Mouse (Mus musculus) gastrocnemius, postnatal 36 days (tissue): Measurements from ENCODE around the gene Plch1. TPM values are rescaled to one million over a fixed set of nuclear protein-coding genes. Genes with fewer than 3 reads are reported as not detected.

Experiments
- DNase-seq, 2 experiments: peaks; one replicate each; pipeline ENCODE4 v3.0.0; 2022
- intact Hi-C: fragments of 180-260 bp; cut with DNase I; formaldehyde crosslinking; loops from one replicate; pipeline ENCODE4 v1.15.1; 2025
- total RNA-seq, 2 experiments: library from RNA; stranded (reverse); gene quantifications; 2 replicates each; pipeline ENCODE4 v1.2.3; 2021

Gene Plch1
- total RNA-seq, 2 experiments from 2014 or later, result not detected

DNA sequence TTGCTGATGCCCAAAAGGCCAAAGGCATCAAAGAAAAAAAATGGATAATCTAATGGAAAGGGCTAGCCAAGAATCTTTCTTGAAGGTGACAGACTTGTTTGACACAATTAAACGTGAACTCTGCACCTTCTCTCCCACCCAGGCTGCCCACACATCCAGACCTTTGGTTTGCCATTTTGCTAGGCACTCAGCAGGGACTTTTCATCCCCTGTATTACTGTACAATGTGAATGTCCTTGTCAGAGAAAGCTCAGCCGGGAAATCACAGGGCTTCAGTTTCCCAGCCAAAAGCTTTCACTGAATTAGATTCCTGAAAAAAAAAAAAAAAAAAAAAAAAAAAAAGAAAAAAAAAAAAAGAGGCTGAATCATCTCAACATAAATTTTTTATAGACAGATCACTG lies 34.2 kb downstream of the Plch1 start:
- intact Hi-C loops, result loop anchor here (5.0 kb wide), 2 partner anchors 293 to 308 kb away; no protein-coding TSS in a partner anchor
- no peak for DNase-seq

DNA sequence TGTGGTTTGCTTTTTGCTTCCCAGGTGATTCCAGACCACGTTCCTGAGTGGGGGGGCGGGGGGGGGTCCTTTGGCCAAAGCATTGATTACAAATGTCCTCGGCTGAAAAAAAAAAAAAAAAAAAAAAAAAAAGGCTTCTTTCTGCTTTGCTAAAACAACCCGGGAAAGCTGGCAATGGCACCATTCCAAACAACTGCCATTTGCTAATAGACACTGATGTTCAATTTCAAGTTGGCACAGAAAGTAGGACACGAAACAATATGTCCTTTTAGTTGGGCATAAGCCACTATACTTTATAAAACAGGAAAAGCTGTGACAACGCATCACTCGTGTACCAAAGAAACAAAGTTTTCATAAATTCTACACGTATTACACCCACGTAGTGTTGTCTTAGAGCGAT lies 36.6 kb downstream of the Plch1 start:
- no peak for DNase-seq

DNA sequence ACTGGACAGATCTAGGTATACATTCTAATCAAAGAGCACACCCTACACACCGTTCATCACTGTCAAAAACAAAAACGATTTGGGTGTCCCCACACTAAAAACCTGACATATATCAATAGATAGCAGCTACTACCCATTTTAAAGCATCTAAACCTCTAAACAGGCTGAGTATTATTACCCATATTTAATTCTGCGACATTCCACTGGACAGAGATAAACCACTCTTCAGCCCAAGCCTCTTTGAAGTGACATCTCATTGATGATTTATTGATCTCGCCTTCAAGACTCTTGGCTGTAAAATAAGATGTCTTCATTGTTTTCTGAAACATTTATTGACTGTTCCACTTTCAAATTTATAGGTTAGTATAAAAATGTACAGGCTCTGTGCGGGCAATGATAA lies 46.4 kb downstream of the Plch1 start:
- intact Hi-C loops, result no loop called here
- DNase-seq, result no peak

More for the DNA sequence above, 36.6 kb downstream of the Plch1 start:
- intact Hi-C loops, result no loop called here

DNA sequence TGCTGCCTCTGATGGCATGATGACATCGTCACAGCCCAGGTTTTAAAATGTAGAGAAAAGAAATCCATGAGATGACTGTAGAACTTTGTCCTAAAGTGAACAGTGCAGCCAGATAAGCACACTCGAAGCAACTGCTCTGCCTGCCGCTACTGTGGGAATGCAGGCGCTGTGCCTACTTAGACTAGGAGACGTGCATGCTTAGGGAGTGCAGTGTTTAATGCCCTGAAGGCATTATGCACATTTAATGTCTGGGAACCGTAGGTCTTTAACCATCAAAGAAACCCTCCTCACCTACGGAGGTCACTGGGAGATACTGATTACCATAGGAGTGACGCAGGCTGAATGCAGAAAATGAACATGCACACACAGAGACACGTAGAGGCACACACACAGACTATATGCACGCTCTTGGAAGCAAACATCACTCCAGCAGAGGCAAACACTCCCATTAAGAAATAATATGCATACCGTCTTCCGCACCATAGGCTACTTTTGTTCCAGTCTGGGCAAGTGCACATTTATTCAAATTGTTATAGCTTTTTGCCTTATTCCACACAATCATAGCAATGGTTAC lies 48.1 kb downstream of the Plch1 start:
- DNase-seq, result no peak
- intact Hi-C loops, result no loop called here

DNA sequence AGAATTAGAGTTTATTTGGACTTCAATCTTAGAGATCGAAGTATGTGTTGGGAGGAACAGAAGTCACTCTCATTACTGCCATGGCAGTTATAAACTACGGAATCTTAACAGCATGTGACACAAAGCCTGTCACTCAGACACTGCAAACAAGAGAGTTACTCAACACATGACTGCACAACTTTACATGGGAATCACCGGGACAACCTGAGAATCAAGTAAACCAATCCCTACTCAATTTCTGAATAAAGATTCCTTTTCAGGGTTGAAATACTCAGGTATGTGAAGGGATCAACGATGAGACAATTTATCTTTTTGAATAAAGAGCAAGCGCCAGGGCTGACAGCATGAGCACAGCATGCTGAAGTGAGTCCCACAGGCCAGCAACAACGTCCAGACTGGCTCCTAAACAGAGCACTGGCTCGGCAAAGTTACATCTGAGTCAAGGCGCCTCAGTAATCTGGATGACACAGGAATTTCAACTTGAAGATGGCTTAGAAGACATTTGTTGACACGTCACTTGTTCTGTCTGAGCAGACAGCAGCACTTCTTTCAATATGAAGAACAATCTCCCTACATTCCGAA lies 49.4 kb downstream of the Plch1 start:
- DNase-seq, result no peak
- intact Hi-C loops, result no loop called here

DNA sequence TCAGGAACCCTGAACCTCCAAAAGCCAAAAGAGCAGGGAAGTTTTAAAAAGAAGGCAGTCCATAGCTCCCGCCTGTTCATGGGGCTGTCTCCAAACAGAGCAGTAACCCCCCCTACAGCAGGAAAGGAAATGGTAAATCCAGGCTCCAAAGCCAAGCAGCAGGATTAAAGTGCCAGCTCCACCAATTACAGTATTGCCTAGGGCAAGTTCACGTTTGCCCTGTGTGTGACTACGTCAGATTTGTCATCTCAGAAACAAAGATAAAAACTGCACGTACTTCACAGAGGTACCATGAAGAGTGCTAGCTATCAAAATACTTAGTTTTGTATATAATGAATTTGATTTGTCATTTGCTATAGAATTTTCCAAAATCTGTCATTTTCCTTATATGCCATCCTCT lies 55.1 kb downstream of the Plch1 start:
- intact Hi-C loops, result no loop called here

DNA sequence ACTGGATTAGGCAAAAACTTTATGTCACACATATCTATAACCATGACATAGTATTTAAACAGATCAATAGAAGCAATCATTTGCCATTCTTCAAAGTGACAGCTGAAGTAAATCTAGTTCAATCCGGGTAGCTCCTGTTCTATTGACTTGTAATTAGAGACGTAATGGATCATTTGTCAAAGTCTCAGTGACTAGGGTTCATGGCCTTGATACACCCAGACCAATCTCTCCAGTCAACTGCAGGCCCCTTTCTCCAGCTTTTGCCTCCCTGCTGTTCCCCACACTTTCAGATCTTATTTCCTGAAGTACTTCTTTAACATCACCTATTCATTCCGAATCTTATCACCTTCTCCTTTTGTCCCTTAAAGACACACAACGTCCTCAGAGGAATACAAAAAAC lies 56.8 kb downstream of the Plch1 start:
- intact Hi-C loops, result no loop called here
- DNase-seq, result no peak

More for the DNA sequence above, 55.1 kb downstream of the Plch1 start:
- DNase-seq, result no peak

DNA sequence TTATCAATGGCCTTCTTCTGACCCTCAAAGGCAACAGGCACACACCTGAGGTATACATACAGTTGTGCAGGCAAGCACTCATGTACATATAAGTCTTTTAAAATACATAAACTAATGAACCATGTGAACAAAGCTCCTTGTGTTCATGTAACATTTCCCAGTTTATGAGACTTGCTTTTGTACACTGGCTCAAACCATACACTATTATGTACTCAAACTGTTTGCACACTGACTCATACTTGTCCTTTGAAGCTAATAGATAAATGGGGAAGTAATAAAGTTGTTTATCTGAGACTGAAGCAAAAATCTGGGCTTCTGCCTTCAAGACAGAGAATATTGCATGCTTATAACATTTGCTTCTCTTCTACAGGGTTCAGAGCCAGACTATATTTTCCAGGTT lies 61.5 kb downstream of the Plch1 start:
- intact Hi-C loops, result no loop called here
- DNase-seq, result no peak

DNA sequence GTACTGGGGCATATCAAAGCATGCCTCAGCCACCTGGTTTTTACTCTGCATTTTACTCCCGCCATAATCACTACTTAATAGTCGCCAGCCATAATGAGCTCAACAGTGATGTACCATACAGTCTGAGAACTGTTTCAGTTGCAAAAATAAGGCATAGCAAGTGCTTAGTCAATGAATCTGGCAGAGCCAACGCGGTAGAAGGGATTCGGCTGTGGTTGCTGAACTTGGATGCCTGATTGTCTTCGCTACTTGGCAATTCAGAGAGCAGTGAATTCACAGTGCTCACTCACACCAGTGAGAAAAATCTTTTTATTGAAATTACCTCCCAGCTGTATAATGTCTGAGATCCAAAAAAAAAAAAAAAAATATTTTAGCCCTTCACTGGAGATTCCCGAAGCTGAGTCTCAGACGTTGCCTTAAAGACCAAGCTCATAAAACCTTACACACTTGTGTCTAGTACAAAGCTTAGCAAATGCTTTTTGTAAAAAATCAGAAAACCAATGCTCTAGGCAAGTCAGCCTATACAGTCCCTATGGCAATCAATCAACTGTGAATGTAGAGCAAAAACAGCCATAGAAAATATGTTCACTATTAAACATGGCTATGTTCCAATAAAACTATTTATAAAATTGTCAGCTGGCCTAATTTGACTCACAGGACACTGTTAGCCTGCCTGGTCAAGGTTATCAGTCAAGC lies 62.2 kb downstream of the Plch1 start:
- no peak for DNase-seq
- intact Hi-C loops, result no loop called here

DNA sequence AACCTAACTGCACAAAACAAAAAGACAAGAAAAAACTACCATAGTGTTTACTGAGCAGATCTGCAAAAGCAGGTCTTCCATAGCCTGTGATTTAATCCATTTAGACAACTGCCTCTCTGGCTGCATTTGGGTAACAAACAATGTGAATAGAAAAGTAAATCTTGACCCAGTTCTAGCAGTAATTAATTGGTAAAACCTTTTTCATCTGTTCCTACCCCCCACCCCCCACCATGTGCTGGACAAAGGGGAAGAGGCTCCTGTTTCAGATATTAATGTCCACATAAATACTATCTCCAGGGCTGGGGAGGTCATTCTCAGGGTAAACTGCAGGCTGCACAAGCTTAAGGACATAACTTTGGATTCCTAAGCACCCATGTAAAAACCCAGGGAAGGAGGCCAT lies 63.5 kb downstream of the Plch1 start:
- DNase-seq, result no peak
- intact Hi-C loops, result no loop called here

DNA sequence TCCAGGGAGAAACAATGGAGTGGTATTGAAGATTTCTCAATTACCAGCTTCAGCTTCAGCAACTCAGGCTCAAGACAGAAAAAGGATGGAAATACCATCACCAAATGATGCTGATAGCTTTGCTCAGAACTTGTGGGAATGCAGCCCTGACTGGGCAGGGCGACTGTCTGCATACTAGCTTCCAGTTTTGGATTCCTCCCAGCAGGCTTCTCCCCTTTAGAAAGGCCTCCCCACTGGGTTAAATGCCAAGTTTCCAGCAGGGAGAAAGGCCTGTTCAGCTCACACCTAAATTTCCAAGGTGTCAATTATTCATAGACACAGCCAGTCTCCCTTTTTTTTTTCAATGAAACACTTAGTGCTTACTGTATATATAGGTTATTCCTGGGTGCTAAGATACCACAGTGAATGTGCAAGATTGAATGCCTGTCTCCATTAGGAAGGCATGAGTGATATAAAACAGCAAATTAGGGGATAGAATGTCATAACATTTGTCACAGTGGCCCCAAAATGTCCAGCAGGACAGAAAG lies 75.3 kb downstream of the Plch1 start:
- no peak for DNase-seq
- intact Hi-C loops, result no loop called here

DNA sequence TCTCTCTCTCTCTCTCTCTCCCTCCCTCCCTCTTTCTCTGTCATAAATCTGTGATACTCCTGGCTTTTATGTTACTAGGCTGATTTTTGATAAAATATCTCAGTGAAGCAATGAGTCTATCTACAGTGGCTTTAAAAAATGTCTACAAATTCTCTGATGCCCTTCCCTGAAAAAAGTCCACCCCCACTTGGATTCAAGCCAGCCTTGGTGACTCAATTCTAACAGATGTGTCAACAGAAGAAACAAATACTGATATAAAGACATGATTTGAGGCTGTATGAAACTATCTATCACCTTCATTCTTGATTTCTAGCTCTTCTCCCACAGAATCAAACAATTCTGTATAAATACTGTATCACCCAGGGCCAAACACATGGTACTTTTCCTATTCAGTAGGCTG lies 76.6 kb downstream of the Plch1 start:
- DNase-seq, result no peak
- intact Hi-C loops, result no loop called here

DNA sequence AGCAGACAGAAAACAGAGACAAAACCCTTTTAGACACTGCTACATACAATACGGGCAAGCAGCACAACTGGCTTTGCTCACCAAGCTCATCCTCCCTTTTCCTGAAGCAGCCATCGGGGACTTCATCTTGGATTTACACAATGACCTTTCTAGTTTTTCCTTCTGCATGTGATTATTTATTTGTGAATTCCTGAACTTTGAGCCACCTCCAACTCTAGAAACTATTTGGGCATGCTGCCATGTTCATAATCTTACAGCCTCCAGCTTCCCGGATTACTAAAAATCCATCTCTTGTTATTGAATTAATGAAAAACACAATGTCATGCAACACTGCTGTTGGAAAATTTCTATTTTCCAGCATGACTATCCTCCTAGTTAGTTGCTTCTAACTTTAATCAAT lies 84.1 kb downstream of the Plch1 start:
- no peak for DNase-seq
- intact Hi-C loops, result no loop called here

DNA sequence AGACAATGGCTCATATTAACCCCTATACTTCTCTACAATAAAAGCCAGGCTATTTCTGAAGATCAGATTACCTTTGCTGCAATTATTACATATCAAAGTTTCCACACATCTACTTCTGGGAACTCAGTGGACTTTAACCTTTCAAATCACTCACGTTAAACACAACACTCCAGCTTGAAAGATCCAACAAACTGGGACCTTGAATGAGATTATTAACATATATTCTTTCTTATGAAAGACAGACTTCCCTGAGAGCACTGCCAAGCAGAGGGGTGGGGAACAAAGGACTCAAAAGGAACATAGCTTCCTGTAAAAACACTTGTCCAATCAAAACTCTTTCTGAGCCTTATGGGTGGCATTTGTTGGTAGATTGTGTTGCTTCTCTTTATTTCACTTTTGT lies 85.1 kb downstream of the Plch1 start:
- intact Hi-C loops, result no loop called here
- DNase-seq, result no peak

DNA sequence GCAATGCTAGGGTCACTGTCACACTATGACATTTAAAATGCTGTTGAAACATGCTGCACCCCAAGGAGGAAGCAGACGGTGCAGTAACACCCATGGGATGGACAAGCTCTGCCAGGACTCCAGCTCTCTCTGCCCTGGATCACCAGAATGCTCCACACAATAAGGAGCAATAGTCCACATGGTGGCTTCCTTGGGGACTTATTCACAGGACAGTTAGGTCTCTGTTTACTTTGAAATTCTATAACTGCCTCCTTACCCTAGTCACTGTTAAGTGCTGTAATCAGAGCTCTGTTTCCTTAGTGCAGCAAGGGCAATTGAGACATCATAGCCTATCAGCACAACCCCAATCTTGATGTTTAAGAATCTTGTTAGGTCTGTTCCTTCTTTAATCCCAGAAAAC lies 92.4 kb downstream of the Plch1 start:
- intact Hi-C loops, result no loop called here
- no peak for DNase-seq

DNA sequence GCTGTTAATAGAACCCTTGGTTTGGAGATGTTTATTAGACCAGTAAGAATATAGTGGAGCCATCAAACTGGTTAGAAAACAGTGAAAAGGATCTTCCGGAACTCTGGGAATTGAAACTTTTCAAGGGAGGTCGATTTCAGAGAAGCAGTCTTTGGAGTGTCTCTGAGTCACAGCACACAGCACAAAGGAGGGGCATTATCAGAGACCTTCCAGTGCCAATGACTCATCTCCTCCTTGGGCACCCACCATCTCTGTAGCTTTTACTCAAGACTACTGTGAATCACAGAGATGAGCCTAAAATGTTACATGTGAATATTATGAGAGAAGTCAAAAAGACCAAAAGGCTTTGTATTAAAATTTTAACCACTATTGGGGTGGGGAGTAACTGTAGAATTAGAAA lies 93.8 kb downstream of the Plch1 start:
- intact Hi-C loops, result no loop called here
- DNase-seq, result no peak

DNA sequence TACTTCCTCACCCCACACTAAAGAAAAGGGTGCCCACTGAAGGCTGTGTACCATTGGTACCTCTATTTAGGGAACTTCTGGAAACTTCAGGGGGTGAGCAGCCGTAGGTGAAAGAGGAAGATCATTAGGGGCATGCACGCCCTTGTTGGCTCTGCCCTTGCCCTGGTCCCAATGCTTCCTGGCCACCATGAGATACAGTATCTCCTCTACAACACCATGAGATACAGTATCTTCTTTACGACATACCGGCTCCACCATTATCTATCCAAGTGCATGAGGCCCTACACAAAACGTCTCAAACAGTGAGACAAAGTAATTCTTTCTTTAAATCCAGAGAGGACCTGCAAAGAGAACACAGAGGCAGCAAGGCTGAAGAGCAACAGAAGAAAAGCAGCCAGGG lies 98.6 kb downstream of the Plch1 start:
- intact Hi-C loops, result no loop called here
- no peak for DNase-seq

DNA sequence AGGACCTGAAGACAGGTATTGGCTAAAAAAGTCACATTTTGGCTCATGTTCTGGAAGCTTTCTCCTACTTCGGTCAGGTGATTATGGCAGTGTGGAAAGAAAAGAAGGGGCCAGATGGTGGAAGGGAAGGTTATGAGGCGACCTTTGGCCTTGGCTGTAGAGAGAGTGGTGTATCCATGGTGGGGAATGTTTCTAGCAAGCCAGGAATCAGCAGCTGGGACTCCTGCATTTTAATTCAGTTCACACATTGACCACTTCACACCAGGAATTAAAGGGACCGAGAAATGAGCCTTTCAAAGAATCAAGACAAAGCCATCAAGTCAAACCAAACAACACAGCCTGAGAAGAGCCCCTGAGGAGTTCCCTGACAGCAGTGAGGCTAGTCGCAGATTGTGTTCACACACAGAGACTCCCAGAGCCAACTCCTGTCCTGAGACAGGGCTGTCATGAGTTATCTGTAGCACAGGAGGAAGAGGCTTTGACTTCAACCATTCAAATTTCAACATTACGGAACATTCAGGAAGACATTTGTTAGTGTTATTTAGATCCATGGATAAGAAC lies 112.4 kb downstream of the Plch1 start:
- intact Hi-C loops, result no loop called here
- DNase-seq, result no peak

DNA sequence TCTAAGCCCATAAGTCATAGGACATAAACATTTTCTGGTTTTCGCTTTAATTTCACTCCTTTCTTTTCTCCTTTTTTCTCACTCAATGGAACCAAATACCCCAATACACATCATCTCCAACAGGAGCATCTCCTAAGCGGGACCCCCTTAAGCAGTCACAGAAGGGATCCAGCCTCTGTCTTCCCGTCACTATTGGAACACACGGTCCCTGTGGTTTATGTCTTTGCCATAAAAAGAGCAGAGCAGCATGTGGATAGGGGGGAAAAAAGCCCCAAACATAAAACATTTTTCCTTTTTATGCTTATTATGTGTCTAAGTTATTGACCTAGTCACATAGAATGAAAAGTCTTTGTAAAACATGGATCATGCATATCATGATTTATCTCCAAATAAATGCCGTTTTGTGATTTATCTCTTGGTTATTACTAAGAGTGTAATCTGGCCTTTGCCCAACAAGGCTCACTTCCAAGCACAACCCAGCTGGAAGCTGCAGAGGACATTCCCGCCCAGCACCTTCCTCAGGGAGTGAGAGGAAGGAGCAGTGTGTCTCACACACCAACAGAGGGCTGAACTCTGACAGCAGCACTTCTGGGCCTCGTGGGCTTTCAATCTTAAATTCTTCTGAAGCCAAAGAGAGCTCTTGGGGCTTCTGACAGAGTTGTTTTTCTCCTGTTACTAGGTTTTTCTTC lies 126.5 kb downstream of the Plch1 start:
- intact Hi-C loops, result no loop called here
- peak; percentile 30 to 33 for DNase-seq

DNA sequence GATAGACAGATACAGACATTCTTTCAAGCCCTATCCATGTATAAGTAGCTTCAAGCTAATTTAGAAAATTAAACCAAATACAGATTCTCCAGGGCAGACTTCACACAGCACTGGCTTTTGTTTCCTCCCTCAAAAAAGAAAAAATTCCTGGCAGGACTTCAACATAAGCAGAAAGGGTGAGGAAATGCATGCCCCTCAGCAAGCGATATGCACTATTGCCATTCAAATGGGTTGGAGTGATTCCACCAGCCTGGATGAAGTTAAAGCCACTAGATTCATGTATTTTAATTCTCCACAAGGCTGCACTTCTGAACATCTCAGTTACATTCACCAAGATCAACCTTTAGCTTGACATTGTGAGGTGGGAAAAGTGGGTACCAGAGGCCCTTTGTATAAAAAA lies 138.5 kb downstream of the Plch1 start:
- intact Hi-C loops, result no loop called here
- DNase-seq, result no peak

DNA sequence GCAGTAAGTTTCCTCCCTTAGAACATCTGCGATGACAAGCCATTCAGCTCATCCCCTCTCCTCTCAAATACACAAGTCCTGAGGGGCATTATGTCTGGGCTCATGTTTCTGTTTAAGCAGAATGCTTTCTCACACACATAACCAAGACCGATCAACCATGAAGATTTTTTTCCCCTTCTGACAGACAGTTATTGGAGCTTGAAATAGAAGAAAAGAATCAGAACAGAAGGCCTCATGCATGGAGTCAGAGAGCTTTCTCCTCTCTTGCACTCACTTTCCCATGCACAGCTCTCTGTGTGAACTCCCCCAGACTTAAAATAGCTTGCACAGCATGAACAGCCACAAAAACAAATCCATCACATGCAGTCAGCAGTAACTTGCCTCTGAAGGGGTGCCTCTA lies 159.2 kb downstream of the Plch1 start:
- intact Hi-C loops, result no loop called here
- no peak for DNase-seq
